Mouse (Mus musculus): ENCODE data around the gene Atf1. TPM values are rescaled to one million over a fixed set of nuclear protein-coding genes. Genes with fewer than 3 reads are reported as not detected.
"Not testable (repeated sequence)": the region's sequence is repeated elsewhere in the genome, so short reads cannot be mapped to it uniquely, and the experiment has no call there.

Gene Atf1
- total and polyA plus RNA-seq, 2 experiments: 11.2 to 36.3 TPM

DNA sequence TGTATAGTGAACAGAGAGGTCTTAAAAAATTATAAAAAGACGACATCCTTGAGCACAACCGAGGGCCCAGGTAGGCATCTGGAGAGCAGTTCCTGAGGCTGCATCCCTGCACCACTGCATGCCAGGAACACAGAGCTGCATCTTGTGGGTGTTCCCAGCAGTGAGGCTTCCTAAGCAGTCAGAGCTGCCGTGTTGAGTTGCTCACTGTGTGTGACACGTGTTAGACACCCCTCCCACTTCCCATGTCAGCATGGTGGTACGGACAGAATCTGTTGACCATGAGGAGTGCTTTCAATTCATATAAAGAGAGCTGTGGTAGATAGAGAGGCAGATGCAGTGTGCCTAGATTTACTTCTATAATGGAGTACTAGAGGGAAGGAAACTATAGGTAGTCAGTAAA lies 29.7 kb downstream of the Atf1 start:
- no peak for DNase-seq (ENCODE audit: extremely low read depth, low read depth, low spot score)
- Histone ChIP-seq H3K27ac (replicated peaks; ENCODE audit: insufficient read depth, low read depth, low read length) (no peak overlapping the region), H3K27me3 (ENCODE audit: control insufficient read depth, insufficient read depth, low read length) (no peaks in the 10 kb centered on the region), H3K9ac (ENCODE audit: low read depth, low read length) (no peak overlapping the region), H3K36me3 (ENCODE audit: control insufficient read depth, insufficient read depth, low read length) (peaks cover 50% of the 10 kb centered on the region), H3K79me2 (ENCODE audit: control insufficient read depth, insufficient read depth, low read length) (no peaks in the 10 kb centered on the region), H3K4me3 (ENCODE audit: insufficient read depth, low read depth, low read length) (no peak overlapping the region), H3K4me1 (ENCODE audit: control insufficient read depth, insufficient read depth, low read length) (no peaks in the 10 kb centered on the region)
- TF ChIP-seq POLR2A (IDR thresholded peaks at IDR 0.05; ENCODE audit: extremely low read depth, insufficient read depth, low read length): no peak
- no peak for TF ChIP-seq CTCF (IDR thresholded peaks at IDR 0.05; ENCODE audit: low read depth, low read length)
- WGBS: 94% methylated on average over 5 of the region's 5 CpGs

DNA sequence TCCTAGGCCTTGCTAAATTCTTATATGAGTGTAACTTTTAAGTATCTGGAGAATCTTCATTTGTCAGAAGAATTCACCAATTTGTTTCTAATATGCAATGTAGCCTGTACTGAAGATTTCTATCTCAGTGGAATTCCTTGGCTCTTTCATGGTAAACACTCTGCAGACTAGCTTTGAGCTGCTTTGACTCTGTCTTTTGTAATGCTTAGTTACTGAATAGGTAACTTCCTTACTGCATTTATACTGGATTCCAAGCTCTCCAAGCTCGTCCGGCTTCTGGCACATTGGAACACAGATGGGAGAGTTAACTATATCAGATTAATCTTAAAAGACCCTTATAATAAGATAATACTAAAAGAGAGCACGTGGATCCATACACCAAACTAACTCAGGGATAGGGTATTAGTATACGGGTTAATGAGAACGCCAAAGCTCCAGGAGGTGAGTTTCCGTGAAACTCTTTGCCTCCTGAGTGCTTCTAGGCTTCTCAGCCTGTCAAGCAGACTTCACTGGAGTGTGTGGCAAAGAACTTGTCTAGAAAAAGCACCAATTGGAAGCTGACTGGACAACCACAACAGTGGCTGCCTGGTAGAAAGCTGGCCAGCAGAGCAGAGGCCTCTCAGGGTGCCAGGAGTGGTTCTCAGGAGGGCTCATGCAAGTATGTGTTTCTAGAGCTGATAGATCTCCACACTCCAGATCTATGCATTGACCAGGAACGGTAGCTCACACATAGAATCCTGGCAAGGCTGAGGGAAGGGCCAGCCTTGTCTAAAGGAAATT lies 31.2 kb downstream of the Atf1 start:
- no peaks in the 10 kb centered on the region for H3K27me3 ChIP-seq (ENCODE audit: control insufficient read depth, insufficient read depth, low read length)
- H3K9ac ChIP-seq (ENCODE audit: low read depth, low read length): no peak overlapping the region
- H3K27ac ChIP-seq (replicated peaks; ENCODE audit: insufficient read depth, low read depth, low read length): no peak overlapping the region
- no peak for DNase-seq (ENCODE audit: extremely low read depth, low read depth, low spot score)
- WGBS: 96% methylated on average over 7 of the region's 7 CpGs
- peaks cover 37% of the 10 kb centered on the region for H3K36me3 ChIP-seq (ENCODE audit: control insufficient read depth, insufficient read depth, low read length)
- no peaks in the 10 kb centered on the region for H3K79me2 ChIP-seq (ENCODE audit: control insufficient read depth, insufficient read depth, low read length)
- no peak overlapping the region for H3K4me3 ChIP-seq (ENCODE audit: insufficient read depth, low read depth, low read length)
- TF ChIP-seq CTCF (IDR thresholded peaks at IDR 0.05; ENCODE audit: low read depth, low read length) (no peak), POLR2A (IDR thresholded peaks at IDR 0.05; ENCODE audit: extremely low read depth, insufficient read depth, low read length) (no peak)
- H3K4me1 ChIP-seq (ENCODE audit: control insufficient read depth, insufficient read depth, low read length): no peaks in the 10 kb centered on the region

DNA sequence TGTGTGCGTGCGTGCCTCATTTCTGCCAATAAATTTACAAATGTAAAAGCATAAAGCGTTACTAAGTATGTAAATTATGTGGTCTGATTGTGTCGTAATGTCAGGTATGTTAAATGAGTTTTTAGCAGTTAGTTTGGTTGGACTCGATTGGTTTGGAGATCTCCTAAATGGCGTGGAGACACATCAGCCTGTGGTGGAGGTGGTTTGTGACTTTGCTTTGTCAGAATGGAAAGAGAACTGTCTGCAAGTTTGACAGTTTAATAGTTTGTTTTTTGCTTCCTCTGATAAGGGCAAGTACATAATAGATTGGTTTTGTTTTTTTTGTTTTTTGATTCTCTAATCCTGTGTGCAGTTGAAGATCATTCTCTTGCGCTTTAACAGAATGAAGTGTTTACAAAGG lies 32.7 kb downstream of the Atf1 start:
- not testable (repeated sequence) for H3K4me1 ChIP-seq (ENCODE audit: control insufficient read depth, insufficient read depth, low read length); H3K4me3 ChIP-seq (ENCODE audit: insufficient read depth, low read depth, low read length); DNase-seq (ENCODE audit: extremely low read depth, low read depth, low spot score); H3K9ac ChIP-seq (ENCODE audit: low read depth, low read length); H3K27ac ChIP-seq (replicated peaks; ENCODE audit: insufficient read depth, low read depth, low read length); H3K27me3 ChIP-seq (ENCODE audit: control insufficient read depth, insufficient read depth, low read length); H3K79me2 ChIP-seq (ENCODE audit: control insufficient read depth, insufficient read depth, low read length)
- H3K36me3 ChIP-seq (ENCODE audit: control insufficient read depth, insufficient read depth, low read length): peaks cover 24% of the 10 kb centered on the region
- 90% methylated on average over 7 of the region's 7 CpGs for whole genome bisulfite sequencing

DNA sequence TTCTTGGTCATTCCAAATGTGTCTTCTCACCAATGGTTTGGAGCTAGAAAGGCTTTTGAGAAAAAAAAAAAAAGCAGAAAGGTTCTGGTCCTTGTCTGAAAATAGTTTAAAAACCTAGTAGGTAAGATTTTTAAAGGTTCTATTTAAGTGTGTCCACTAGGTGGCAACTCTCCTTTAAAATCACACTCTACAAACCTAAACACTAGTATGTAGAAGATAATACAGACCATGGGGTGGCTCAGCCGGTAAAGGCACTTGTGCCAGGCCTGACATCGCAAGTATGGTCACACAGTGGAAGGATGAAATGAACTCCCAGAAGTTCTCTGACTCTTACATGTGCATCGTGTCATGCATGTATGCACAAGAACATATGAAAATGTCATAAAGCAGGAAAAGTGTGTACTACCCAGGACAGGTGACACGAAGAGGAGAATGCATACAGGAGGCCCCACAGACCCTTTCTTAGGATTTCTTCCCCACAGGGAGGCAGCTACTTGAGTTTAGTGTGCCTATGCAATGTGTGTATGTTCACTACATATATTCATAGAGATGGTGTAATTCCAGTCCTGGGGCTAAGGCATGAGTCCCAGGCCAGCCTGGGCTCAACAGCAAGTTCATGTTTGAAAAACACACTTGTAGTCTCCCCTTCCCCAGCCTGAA lies 35.8 kb downstream of the Atf1 start:
- DNase-seq (ENCODE audit: extremely low read depth, low read depth, low spot score): peak; percentile 45
- no peak overlapping the region for H3K4me3 ChIP-seq (ENCODE audit: insufficient read depth, low read depth, low read length)
- H3K27ac ChIP-seq (replicated peaks; ENCODE audit: insufficient read depth, low read depth, low read length): no peak overlapping the region
- WGBS: 33% methylated on average over 4 of the region's 4 CpGs
- no peaks in the 10 kb centered on the region for H3K4me1 ChIP-seq (ENCODE audit: control insufficient read depth, insufficient read depth, low read length)
- TF ChIP-seq POLR2A (IDR thresholded peaks at IDR 0.05; ENCODE audit: extremely low read depth, insufficient read depth, low read length) (no peak), CTCF (IDR thresholded peaks at IDR 0.05; ENCODE audit: low read depth, low read length) (peak; percentile 22)
- peaks cover 11% of the 10 kb centered on the region; the same call in 1 of the 2 replicates for H3K36me3 ChIP-seq (ENCODE audit: control insufficient read depth, insufficient read depth, low read length)
- no peak overlapping the region for H3K9ac ChIP-seq (ENCODE audit: low read depth, low read length)
- no peaks in the 10 kb centered on the region for H3K27me3 ChIP-seq (ENCODE audit: control insufficient read depth, insufficient read depth, low read length)
- no peaks in the 10 kb centered on the region for H3K79me2 ChIP-seq (ENCODE audit: control insufficient read depth, insufficient read depth, low read length)

DNA sequence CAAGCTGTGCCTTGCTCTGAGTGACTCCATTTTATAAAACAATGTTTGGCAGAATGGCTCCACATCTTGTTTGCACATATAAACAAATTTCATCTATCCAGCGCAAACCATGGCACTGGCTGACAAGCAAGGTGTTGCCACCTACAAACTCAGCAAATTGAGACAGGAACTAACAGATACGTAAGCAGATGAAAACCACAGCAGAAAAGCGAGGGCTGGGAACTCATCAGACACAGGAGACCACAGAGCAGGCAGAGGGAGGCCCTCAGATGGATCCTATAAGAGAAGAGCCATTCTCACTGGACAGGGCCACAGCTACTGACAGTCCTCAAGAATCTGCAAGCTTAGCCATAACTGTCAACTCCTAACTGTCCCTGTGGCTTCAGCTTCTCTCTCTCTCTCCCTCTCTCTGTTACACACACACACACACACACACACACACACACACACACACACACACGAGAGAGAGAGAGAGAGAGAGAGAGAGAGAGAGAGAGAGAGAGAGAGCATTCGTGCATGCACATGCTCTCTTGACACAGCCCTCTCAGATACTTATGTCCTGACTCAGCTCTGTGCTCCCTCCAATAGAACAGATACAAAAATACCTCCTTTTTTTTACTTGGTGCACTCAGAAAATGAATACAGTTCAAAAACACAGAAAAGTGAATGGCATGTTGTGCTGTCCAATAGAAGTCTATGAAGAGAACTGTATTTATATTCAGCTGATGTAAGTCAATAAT lies 38.1 kb downstream of the Atf1 start:
- Histone ChIP-seq H3K27me3 (ENCODE audit: control insufficient read depth, insufficient read depth, low read length) (no peaks in the 10 kb centered on the region), H3K27ac (replicated peaks; ENCODE audit: insufficient read depth, low read depth, low read length) (no peak overlapping the region), H3K9ac (ENCODE audit: low read depth, low read length) (no peak overlapping the region), H3K4me3 (ENCODE audit: insufficient read depth, low read depth, low read length) (no peak overlapping the region), H3K36me3 (ENCODE audit: control insufficient read depth, insufficient read depth, low read length) (peaks cover 2% of the 10 kb centered on the region; the same call in 1 of the 2 replicates), H3K79me2 (ENCODE audit: control insufficient read depth, insufficient read depth, low read length) (no peaks in the 10 kb centered on the region), H3K4me1 (ENCODE audit: control insufficient read depth, insufficient read depth, low read length) (no peaks in the 10 kb centered on the region)
- 78% methylated on average over 4 of the region's 5 CpGs for WGBS
- TF ChIP-seq CTCF (IDR thresholded peaks at IDR 0.05; ENCODE audit: low read depth, low read length): no peak
- TF ChIP-seq POLR2A (IDR thresholded peaks at IDR 0.05; ENCODE audit: extremely low read depth, insufficient read depth, low read length): no peak
- DNase-seq (ENCODE audit: extremely low read depth, low read depth, low spot score): no peak

All from liver, adult 2 months (tissue).